Mouse (Mus musculus): ENCODE results near the gene Heg1.

Heg1 gene

DNA sequence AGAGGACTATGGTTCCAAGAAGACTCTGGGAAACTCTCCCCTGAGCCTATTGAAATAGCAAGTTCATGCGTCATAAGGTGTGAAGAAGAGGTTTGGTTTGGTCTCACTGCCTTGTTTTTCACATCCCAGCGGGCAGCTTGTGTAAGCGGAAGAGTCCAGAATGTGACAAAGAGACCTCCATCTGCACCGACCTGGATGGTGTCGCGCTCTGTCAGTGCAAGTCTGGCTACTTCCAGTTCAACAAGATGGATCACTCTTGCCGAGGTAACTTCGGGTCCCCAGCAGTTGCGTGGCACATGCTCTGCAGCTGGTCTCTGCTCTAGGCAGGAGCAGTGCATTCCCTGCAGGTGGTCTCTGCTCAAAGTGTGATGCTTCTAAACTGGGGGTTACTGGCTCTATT, 58.1 kb downstream of the Heg1 start:
- no peak for DNase-seq (ENCODE audit: low spot score in 2 of 2)

DNA sequence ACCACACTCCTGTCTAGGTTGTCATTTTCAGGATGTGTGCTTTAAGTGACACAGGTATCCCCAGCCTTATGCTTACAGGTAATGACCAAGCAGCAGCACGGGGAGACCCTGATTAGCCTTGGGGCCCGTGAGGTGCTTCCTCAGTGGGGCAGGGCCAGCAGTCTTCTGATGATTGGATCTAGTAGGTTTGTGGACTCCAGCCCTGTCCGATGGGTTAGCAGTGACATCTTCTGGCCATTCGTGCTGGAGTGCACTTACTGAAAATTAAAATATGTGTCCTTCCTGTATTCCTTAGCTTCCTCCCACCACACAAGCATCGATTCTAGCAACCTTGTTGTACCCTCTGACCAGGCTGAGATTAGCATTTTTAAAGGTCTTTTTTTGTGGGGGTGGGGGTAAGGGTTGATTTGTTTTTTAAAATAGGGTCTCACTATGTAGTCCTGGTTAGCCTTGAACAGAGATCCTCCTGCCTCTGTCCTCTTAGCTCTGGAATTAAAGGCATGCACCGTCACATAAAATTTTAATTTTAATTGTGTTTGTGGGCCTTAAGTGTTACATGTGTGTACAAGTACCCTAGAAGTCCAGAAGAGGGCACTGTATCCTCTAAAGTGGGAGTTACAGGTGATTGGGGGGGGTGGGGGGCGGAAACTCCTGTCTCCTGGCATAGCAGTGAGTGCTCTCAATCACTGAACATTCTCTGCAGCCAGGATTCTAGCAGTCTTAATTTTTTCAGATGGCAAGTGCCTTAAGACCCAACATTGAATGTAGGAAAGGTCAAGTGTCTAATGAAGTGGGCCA, 60.7 kb downstream of the Heg1 start:
- DNase-seq (ENCODE audit: low spot score in 2 of 2), result peak in 1 of 2 experiments; percentile 44

DNA sequence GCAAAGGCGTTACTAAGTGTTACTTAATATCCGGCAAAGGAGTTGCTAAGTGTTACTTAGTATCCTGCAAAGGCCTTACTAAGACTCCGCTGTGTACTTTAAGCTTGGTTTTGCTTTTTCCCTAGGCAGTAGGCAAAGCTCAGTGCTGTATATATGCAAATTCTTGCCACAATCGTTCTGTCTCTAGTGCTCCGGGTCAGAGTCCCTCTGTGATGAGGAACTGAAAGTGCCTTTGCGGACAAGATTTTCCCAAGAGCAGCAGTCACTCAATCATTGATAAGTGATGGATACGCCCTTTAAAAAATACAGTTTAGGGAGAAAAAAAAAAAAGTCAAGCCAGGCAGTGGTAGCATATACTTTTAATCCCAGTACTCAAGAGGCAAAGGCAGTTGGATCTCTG, 61.3 kb downstream of the Heg1 start:
- no peak for DNase-seq (ENCODE audit: low spot score in 2 of 2)

DNA sequence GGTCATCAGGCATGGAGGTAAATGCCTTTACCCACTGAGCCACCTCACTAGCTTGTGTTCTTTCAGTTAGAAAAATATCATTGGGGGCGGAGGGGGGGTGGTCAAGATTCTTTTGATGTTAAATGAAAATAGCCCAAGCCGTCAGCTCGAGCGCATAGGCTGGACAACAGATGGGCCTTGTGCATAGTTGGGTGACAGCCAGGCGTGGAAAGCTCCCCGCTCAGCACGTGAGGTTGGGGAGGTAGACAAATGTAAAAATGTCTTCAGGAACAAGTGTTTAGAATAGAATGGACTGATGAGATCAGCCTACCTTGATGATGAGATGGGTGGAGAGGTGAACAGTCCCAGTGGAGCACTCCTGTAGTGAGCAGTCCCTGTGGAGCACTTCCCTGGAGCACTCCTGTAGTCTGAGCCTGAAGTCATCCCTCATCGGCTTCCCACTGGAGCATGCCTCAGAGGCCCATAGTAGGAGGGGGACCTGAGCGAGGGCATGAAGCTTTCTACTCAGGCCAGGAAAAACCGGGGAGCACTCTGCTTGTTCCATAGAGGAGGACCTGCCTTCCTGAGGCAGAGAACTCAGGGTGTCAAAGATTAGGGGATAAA, 62.0 kb downstream of the Heg1 start:
- DNase-seq (ENCODE audit: low spot score in 2 of 2), result no peak

DNA sequence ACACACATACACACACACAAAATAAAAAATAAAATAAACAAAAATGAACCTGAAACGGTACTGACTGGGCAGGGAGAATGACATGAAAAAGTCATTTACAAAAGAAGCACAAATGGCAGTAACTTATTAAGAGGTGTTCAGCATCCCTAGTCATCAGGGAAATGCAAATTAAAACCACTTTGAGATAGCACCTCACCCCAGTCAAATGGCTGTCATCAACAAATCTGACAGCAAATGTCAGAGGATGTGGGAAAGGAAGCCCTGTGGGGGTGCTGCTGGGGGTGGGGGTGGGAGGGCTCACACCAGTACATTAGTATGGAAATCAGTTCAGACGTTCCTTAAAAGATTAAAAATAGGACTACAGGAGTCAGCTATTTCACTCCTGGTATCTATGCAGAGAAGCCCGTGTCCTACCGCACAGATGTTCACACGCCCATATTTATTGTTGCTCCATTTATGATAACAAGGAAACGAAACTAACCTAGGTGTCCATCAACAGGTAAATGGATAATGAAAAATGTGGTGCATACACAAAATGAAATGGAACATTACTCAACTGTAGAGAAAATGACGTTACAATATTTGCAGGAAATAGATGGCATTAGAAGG, 63.3 kb downstream of the Heg1 start:
- DNase-seq (ENCODE audit: low spot score in 2 of 2), result no peak

DNA sequence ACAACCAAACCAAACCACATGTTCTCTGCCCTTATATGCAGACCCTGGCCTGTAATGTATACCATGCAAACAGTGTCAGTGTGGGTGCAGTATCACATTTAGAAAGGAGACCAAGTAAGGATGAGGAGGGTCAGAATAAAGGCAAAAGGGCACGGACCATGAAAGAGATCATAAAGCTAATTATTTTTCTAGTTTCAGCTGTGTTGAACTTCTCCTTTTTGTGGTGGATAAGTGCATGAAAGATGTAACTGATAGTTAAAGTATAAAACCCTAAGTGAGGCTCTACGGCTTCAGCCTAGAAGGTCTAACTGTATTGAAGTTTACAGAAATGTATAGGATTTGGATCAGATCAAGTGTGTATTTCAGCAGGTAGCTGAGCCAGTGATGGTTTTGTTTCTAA, 63.8 kb downstream of the Heg1 start:
- no peak for DNase-seq (ENCODE audit: low spot score in 2 of 2)

DNA sequence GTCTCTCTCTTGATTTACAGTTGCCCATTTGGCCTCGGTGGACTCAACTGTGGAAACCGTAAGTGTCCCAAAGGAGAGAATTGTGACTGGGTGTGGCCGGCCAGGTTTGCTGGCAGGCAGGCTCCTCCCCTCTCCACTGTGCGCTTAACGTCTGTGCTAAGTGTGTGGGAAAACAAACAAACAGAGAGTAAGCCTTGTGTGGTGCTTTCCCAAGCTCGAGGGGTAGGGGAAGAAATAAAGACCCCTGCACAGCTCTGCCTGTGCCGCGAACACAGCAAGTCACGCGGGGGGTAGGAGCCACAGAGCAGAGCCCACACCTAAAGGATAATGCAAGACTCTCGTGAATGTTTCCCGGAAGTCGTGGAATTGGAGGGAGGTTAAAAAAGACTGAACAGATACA, 67.0 kb downstream of the Heg1 start:
- DNase-seq (ENCODE audit: low spot score in 2 of 2), result no peak

DNA sequence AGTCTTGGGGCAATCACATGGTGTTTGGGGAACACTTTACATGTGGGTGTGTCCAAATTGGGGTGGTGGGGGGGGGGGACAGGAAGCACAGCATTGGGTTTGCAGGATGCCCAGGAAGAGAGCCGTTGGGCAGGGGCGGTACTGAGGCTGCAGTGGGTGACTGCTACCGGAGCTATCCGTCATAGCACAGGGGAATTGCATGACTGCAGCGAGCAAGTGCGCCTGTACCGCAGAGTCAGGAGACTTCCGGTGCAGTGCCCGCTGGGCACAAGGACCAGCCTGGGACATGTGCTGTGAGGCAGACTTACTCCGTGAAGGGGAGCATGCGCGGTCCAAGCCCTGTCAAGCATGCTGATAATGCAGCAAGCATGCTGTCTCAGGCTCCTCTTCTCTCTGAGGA, 67.4 kb downstream of the Heg1 start:
- no peak for DNase-seq (ENCODE audit: low spot score in 2 of 2)

DNA sequence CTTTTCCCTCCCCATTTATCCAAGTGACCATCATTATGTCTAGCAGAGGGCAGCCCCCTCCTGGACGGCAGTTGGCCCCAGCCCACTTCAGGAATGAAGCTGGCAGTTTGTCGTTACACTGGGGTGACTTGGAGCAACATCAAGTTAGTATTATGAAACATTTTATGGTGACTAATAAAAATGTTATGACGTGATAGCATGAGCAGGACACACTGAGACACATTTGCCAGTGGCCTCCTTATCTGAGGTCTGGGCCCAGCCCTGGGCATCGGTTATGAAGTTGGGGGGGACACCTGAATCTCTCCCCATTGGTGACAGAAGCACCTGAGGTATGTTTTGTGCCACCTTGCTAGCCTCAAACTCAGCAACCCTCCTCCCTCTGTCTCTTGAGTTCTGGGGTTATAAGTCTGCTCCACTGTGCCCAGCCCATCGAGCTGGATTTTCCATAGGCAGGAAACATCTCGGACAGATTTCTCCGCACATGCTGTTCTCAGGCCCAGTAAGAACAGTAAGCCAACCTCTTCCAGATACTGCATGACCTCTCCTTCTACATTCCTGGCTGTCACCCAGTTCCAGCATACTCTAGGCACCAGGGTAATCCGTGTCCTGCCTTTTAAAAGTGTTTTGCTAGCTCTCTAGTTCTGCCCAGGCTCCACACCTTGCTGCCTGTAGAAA, 68.9 kb downstream of the Heg1 start:
- no peak for DNase-seq (ENCODE audit: low spot score in 2 of 2)

DNA sequence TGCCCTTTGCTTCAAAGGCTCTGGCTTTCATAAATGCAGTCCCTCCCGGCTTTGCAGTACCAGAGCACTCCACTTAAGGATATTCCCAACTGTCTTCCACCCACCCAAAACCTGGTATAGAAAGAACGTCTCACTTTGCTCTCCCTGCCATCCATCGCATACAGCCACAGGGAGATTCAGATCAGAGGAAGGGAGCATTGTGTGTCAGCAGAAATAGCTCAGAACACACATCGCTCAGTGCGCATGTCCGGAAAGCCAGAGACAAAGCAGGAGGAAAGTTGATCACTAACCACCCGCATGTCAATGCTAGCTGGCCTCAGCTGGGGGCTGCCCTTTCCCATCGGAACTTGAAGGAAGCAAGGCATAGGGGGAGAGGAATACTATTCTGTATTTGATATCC, 71.1 kb downstream of the Heg1 start:
- DNase-seq (ENCODE audit: low spot score in 2 of 2), result no peak

DNA sequence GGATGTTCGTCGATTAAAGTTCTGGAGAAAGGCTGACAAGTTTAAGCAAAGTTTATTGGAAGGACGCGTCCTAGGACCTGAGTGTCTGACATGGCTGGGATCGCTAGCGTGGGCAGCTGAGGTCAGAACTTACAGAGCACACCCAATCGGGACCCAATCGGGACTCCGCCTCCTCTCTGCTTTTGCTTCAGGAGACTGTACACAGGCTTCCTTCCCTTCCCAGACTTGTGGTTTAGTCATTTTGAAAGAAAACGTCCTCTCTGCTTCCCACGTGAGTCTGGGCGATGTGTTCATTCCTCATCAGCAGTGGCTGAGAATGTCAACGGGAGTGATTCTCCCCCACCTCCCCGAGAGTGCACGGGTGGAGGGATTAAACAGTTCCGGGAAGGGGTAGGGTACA, 71.8 kb downstream of the Heg1 start:
- DNase-seq (ENCODE audit: low spot score in 2 of 2), result no peak

DNA sequence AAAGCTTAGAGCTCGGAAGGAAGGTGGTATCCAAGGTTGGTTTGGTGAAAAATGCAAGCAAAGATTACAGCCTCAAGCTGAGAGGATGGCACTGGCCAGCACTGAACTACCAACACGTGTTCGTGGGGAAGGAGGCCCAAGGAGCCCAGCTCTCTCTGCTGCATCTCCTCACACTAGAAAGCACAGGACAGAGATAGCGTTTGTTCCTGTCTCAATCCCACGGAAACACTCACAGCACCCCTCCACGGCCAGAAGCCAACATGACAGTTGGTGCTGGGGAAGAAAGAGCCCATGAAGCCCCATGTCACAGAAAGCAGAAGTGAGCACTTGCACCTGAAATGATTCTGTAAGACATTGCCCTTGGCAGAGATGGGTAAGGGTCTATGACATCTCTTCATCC, 72.2 kb downstream of the Heg1 start:
- DNase-seq (ENCODE audit: low spot score in 2 of 2), result no peak

DNA sequence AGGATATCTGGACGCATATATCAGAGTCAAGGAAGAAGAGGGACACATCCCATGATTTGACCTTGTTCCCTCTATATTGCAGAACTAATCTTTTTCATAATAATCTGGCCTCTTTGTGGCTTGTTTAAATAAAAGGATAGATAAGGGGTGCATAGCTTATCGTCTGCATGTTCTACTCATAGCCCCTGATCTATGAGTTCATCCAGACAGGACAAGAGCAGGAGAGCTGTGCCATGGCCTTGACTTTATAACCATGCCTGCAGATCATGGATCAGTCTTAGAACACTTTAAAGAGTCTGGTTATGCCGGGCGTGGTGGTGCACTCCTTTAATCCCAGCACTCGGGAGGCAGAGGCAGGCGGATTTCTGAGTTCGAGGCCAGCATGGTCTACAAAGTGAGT, 75.0 kb downstream of the Heg1 start:
- DNase-seq (ENCODE audit: low spot score in 2 of 2), result no peak

DNA sequence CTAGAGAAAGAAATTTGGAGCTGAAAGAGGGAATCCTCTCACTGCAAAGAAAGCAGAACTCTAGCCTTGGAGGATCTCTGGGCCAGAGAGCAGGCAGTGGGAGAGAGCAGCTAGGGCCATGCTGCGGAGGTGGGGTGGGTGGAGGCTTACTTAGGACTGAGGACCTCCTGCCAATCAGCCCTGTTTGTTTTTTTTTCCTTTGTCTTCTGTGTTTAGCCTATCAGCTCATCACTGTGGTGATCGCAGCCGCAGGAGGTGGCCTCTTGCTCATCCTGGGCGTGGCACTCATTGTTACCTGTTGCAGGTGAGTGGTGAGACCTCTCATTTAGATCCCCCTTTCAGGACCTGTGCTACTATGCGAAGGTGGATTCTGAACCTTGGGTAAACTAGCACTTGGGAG, 76.4 kb downstream of the Heg1 start:
- DNase-seq (ENCODE audit: low spot score in 2 of 2), result no peak

DNA sequence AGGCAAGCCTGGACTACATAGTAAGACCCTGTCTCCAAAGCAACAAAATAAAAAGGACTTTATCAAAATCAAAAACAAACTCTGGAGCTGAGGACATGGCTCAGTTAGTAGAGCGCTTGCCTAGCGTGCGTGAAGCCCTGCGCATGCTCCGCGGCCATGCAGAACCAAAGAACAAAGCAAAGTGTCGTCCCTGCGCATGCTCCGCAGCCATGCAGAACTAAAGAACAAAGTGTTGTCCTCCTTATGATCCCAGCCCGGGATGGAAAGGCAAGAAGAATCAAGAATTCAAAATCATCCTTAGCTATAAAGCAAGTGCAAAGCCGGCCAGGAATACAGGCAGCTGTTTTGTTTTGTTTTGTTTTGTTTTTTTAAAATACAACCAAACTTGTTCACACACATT, 76.8 kb downstream of the Heg1 start:
- DNase-seq (ENCODE audit: low spot score in 2 of 2), result no peak

DNA sequence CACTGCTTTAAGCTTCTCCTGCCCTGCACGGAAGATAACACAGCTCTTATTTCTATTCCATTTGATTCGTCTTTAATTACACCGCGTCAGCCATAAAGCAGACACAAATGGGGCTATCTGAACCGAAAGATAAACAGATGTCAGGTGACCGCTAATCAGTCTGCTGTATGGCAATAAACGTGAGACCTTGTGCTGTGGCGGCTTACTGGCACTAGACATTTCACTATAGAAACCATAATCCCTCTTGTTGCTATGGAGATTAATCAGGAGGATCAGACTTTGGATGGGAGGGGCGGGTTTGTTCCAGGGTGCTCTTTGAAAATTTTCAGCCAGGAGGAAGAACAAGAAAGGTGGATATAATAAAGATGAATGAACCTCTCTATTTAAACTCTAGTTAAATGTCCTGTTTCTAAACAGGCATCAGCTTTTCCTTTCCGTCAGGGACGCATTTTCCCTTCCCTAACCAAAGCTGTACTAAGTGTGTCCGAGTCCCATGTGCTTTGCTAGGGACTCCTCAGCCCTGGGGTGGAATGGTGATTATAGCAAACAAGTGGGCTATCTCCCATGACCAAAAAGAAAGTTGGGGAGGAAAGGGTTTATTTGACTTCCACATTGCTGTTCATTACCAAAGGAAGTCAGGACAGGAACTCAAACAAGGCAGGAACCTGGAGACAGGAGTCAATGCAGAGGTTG, 80.5 kb downstream of the Heg1 start:
- DNase-seq (ENCODE audit: low spot score in 2 of 2), result no peak

DNA sequence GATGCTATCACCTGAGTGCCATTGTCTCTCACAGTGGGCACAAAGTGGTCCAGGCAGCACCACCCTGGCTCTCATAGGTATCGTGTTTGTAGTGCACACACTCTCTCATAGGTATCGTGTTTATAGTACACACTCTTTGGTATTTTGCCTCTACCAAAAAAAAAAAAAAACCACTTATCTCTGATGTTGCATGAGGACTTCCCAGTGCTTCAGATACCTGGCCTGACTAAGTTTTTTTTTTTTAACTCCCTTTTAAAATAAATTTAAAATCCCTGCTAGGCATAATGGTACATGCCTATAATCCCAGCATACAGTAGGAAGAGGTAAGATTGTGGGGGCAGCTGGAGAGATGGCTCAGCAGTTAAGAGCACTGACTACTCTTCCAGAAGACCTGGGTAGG, 81.3 kb downstream of the Heg1 start:
- DNase-seq (ENCODE audit: low spot score in 2 of 2), result no peak

DNA sequence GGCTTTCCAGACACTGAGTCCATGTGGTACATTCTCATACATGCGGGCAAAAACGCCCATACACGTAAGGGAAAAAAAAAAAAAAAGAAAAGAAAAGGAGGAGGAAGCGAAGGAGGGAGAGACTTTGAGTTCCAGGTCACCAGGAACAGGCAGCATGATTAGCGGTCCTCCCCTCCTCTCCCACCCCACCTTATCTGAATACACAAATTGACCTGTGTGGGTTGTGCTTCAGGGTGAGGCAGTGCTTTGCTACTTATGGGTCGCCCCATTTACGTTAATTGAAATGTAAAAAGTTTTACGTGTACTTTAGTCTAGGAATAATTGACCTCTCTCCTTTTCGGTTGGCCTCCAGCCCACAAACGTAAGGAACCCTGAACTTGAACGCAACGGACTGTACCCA, 82.1 kb downstream of the Heg1 start:
- no peak for DNase-seq (ENCODE audit: low spot score in 2 of 2)

DNA sequence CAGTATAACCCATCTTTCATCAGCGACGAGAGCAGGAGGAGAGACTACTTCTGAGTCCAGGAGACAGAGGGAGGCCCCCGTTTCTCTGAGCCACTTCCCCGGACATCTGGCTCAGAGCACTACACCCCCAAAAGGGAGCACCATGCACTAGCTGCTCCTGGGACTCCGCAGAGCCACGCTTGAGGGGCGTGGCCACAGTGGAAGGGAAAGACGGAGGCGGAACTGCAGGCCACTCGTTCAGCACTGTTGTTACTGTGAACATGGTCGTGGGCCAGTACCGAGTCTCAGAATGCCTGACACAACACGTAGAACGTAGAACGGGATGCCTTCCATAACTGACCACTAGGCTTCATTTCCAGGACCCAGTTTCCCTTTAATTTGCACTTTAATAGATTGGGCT, 82.6 kb downstream of the Heg1 start:
- DNase-seq (ENCODE audit: low spot score in 2 of 2), result no peak

DNA sequence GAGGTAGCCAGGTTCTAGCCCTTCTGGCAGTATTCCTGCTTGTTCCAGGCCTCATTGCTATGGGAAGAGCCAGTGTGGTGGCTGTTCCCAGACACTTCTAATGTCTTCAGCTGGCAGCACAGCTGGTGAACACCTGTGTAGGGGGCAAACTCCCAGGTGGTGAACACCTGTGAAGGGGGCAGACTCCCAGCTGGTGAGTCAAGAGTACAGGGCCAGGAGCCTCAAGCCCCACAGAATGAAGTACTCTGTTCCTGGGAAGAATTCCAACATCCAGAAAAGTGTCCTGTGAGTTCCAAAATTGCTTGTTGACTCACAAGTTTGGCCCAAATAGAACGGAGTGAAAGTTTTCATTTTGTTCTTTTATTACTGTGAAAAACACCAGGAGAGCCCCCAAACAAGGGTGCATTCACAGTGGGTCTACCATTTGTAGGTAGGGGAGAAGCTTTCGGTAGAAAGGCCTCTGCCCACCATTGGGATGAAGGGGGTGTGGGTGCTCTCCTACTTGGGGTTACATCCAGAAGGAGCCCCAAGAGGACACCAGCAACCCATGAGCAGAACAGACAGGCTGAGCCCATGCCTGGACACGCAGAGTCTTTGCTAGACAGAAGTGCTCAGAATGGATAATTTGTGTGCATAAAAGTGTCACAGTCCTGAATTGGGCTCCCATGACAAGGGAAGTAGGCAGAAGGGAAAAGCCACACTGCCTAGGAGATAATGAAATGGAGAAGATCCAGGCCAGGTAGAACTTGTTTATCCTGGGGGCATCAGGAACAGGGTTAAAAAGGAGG, 84.5 kb downstream of the Heg1 start:
- DNase-seq (ENCODE audit: low spot score in 2 of 2), result no peak

DNA sequence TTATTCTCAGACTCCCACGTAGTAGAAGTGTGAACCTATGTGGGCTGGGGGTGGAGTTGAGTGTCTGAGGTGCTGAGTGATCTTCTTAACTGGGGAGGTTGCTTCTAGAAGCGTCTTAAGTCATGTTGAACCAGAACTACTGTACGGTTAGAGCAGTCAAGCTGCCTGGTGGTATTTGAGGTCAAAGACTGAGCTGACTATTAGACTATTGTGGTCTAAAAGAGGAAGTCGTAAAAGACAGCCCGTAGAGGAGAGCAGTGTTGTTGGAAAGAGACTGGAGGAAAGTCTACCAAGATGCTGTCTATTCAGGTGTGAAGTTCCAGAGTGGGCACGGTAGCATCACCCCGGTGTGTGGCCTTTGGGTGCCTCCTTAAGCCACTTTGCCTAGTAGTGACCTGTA, 85.7 kb downstream of the Heg1 start:
- no peak for DNase-seq (ENCODE audit: low spot score in 2 of 2)

Measured in frontal cortex, postnatal 10 days (tissue).